Mouse (Mus musculus) testis, postnatal 10 days (tissue): Measurements from ENCODE around the gene Rap1gap2.

ENCODE experiments used
- DNase-seq: peaks from one replicate; pipeline ENCODE4 v3.0.0; 2021; ENCODE audit warnings: low spot score

The Rap1gap2 gene

DNA sequence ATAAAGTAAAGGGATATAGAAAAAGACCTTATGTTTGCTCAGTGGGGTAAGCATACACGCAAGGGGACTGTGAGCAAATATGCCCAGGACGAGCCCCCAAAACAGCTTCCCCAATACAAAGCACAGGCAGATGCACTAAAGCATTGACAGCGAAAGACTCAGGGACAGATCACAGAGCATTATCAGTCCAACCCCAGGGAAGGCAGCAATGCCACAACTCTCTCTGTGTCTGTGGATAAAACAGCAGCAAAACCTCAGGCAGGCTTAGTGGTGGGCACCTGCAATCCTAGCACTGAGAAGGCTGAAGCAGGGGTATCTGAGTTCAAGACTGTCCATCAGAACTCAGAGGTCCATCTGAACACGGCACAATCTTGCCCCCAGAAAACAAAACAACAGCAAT is 73.4 kb downstream of the Rap1gap2 start:
- no peak for DNase-seq

DNA sequence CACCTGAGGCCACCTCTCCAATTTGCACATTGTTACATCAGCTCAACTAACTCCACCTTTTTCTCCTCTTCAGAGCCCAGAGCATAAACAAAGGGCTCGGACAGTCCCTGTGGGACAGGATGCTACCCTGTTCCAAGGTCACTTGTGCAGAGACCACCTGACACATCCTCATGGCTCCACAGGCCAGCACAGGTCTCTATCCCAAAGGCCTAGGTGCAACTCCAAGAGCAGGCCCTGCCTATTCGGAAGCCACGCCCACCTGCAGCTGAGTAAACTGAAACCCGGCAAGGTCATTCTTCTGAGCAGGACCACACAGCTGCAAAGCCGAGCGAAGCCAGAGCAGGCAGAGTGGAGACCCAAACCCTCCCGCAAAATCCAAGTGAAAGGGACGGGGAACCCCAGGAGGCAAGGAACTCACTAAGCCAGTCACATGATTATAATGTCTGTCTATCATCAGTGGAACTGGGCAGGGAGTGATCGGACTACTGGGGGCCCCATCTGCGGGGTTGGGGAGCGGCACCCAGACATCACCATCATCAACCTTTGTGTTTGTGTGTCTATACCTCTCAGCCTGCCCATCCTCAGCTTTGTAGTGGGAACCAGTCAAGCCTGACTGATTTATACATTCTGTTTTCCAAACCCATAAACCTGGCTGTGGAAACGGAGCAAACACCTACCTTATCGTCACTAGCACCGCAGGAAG is 74.4 kb downstream of the Rap1gap2 start:
- peak; percentile 64 for DNase-seq

DNA sequence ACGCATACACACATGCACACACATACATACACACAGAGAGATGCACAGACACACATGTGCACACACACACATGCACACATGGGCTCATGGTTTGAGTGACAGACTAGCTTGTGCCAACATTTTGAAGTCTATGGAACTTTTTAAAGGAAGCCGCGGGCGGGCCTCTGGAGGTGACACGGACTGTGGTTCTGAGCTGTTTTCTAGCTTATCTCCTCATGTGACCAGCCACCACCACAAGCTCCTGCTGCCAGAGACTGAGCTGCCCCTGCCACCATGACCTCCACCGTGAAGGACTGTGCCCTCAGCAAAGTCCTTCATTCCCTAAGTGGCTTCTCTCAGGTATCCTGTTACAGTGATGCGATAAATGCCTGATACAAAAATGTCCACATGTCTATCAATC is 76.3 kb downstream of the Rap1gap2 start:
- DNase-seq = no peak

DNA sequence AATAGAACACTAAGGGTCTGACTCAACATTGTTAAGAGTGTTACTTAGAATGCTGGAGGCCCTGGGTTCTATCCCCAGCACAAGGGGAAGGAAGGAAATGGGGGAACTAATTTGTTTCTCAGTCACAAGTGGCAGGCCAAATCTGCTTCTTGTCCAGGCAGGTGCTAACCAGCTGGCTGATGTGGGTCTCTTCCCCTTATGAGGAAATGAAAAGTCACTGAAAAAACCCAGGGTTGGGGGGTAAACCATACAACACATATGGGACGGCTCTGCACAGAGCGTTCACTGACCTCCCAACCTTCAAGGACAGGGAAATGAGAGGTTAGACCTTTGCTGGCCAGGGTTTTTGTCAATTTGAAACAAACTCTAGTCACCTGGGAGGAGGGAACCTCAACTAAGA is 77.7 kb downstream of the Rap1gap2 start:
- no peak for DNase-seq

DNA sequence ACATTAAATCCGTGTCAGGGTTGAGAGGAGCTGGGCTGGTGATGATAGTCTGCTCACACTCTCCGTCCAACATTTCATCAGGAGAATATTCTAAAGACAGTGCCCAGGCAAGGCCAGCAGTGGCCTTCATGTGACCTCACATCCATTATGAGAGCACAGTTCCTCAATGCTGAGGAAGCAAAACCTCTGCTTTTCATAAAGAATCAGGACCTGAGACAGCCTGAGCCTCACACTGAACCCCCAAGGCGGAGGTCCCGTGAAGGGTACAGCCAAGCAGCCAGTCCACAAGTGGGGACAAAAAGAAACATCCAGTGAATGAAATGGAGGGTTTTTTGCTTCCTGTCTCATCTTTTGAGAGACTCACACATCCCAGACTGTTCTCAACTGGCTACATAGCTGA is 78.3 kb downstream of the Rap1gap2 start:
- DNase-seq = no peak

DNA sequence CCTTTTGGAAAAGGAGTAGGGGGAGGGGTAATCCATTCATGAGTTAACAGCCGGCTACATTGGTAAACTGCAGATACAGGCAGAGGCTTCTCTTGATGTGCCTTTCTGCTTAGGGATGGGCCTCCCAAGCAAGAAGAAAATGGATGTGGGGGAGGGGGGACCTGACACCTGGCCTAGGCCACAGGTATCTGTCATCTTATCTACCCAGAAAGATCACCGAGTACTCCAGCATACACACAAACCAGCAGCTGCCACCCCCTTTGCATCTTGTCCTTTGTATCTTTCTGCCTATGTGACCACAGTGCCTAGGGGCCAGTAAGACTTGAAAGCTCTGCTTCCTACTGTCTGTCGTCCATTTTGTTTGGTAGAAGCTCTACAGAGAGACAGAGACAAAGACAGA is 79.0 kb downstream of the Rap1gap2 start:
- DNase-seq = no peak

DNA sequence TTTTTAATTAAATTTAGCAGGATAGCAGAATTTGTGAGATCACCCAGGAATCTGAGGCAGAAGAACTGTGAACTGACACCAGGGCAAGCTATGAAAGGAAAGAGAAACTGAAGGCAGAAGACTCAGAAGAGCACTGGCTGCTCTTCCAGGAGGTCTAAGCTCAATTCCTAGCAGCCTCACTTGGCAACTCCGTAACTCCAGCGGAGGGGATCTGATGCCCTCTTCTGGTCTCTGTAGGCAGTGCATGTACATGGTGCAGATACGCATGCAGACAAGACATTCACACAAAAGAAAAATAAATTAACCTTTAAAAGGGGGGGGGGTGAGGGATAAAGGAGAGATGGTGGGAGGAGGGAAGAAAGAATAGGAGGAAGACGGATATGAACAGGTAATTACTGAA is 80.9 kb downstream of the Rap1gap2 start:
- DNase-seq = peak; percentile 62

DNA sequence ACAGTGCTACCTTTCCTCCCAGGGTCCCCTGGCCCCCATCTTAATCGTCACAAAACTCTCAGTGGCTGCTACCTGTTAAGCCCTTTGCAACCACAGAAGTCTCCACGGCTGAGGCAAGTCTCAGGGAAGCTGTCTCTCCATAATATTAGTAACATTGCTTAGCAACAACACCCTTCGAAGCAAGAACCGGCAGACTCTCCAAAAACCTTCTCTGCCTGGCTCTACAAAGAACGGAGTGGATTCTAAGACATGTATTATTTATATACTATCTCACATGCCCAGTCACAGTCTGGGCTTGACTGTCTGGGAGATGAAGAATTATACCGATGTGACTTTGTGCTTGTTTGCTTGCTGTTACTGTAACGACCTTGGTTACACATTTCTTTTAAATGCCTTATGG is 83.2 kb downstream of the Rap1gap2 start:
- no peak for DNase-seq

DNA sequence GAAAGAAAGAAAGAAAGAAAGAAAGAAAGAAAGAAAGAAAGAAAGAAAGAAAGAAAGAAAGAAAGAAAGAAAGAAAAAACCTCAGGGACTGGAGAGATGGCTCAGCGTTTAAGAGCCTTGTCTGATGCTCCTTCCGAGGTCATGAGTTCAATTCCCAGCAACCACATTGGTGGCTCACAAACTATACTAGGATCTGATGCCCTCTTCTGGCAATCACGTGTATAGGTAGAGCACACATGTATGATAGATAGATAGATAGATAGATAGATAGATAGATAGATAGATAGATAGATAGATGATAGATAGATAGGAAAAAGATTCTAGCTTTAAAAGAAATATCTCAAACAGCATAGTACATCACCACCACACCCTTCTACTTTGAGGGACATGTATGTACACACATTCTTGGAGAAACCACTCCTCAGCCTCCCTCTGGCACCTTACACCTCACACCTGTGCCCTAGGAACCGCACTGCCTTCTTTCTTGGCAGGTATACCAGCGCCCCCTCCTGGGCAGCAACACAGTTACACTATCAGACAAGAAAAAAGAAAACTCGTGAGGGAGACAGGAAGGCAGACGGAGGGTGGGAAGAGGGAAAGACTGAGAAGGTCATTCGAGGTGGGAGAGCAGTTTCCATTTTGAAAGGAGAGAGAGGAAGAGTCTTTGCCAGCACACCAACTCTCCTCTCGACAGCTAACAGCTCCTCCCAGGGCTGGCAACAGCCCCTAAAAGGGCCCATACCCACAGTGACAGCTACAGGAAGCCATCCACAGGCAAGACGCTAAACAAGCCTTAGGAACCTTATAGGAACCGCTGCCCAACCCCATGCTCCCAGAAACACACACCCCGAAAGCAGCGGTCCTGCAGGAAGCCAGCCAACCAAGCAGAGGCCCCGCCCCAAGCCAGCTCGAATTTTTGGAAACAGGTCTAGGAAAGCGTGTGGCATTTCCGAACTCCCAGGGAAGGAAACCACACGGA is 84.2 kb downstream of the Rap1gap2 start:
- DNase-seq = peak; percentile 56

DNA sequence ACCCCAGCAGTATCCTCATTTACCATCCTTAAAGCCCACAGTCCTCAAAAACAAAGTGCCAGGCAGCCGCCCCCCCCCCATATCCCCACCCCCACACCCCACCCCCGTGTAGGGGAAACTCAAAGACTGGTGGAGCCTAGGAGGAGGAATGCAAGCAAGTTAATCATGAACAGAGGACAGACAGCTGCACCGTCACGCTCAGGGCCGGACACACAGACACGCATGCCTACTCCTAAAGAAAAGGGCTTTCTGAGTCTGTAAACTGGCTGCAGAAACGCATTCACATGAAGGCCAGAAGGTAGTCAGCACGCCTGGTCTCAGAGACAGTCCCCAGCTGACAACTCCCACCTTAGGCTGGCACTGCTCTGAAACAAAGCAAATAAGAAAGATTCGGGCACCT is 85.1 kb downstream of the Rap1gap2 start:
- DNase-seq = no peak

DNA sequence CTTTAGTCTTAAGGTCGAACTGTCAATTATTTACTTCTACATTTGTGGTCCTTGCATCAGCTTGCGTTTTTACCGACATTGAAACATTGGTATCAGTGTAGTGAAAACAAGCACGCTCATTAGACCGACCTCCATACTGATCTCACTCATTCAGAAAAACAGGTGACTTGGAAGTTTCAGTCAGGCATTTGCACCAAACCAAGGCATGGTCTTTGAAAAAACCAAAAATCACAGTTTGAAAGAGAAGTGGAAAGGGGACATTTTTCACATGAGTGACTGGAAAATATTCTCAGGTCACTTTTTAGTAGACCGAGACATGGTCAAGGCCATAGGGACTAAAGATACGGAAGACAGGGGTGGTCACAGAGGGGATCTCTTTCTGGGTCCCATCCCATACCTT is 85.5 kb downstream of the Rap1gap2 start:
- no peak for DNase-seq

DNA sequence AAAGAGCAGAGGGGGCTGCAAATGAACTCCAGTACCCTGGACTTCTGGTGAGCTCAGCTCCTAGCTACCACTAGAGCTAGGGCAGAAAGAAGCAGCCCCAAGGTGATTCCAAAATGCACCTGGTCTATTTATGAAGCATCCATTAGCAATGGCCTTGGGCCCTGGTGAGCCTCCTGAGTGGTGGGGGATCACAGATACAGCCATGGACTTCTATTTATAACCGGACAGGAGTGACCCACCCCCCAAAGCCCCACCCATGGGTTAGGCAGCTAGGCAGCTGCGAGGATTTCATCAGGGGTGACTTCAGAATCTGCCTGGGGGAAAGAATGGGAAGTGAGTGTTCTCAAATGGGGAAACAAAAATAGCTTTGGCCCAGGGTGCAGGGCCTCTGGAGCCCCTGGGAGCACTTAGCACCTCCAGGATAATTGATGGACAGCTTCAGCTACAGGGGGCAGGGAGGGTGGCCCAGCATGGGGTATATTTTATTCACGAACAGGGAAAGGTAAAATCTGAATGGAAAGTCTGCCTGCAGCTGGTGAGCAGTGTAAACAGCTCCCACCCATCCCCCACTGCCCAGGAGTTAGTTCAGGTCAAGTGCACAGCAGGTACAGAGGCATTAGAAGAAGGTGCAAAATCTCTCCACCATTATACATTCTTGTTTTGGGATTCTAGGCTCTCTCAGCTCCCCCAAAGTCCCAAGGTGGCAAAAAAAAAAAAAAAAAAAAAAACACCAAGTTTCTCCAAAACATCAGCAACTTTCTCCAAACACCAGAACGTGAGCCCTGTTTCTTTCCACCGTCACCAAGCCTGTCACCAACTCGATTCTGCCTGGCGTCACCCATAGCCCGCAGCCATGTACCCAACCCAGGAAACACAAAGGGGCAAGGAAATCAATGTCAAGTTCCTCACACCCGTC is 86.4 kb downstream of the Rap1gap2 start:
- no peak for DNase-seq

DNA sequence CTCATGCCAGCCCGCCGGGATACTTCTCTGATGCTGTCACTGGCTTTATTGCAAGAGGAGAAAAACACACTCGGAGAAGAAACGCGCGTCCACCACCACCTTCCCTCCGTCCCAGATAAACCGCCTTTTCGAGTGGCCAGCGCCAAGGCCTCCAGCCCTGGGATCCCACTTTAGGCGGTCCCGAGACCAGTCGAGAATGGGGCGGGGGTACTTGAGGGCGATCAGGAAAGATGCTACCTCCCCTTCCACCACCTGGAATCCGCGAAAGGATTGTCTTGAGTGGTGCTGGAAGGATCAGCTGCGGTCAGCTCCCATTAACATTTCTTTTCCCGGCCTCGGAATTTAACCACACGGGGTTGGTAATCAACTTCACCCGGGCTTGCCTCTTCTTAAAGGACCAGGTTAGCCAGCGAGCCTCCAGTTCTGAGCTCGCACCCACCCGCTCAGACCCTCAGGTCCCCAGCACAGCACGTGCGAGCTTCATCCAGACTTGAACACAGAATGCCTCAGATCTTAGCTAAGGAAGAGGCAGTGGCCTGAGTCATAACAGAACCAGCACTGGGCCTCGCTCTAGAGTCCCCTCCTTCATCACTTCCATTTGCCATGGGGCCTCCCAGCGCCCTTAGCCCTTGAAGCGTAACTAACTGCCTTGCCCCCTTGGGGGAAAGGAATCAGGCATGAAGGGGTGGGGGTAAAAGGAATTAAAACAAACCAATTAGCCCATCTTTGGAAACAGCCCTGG is 87.3 kb downstream of the Rap1gap2 start:
- no peak for DNase-seq

DNA sequence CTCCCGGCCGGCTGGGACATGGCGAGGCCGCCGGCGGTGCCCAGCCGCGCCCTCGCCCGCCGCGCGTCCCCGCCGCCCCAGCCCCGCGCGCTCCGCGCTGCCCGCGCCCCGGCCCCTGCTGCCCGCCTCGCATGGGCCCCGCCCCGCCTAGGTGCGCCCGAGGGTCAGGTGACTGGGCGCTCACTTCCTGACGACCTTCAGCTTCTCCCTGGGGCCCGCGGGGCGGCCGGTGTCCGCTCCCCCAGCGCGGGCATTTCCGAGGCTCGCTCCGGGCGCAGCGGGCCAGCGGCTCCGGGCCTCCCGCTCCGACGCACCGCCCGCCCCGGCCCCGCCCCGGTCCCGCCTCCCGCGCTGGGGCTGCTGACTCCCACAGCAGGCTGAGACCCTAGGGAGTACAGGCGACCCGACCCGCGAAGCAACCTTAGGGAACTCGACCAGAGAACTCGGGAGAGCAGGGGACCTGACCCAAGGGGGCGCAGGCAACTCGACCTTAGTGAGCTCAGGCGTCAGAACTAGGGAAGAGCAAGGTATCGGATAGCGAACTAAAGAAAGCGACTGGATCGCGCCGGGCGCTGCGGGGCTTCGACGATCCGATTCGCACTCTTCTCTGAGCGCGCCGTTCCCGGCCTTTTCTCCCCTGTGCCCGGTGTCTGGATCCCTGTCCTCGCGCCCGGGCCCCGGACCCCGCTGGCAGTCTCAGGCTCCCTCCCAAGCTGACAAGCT is 88.1 kb downstream of the Rap1gap2 start:
- DNase-seq = peak; percentile 67

DNA sequence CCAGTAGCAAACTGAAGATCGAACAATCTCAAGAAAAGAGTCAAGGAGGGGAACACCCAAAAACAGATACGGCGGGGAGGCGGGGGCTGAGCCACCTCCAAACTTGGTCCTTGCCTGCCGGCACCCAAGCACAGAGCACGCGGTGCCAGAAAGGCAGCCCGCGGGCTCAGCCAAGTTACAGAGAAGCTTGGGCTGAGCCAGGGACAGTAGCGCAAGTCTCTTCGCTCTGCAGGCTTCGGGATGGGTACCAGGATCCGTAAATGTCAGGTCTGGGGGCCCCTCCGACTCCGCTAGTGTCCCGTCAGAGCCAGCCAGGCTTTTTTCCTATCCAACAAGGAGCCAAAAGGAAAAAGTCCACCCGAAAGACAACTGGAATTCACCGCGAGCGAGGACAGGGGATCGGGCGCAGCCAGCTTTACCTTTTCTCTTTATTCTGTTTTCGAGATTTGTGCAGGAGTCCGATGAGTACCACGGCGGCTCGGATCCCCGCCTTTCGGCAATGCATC is 88.7 kb downstream of the Rap1gap2 start:
- DNase-seq = peak; percentile 44

DNA sequence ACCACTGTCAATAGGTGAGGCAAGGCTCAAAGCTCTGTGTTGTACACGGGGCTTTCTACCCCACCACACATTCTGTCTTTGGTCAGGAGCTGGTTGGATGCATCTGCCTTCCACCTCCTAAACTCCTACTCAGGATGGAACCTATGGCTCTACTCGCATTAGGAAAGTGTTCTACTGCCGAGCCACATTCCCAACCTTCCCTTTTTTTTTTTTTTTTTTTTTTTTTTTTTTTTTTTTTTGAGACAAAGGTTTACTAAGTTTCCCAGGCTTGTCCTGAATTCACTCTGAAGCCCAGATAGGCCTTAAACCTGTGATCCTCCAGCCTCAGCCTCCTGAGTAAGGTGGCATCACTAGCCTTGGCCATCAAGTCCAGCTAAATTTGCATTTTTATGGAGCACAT is 90.5 kb downstream of the Rap1gap2 start:
- no peak for DNase-seq

DNA sequence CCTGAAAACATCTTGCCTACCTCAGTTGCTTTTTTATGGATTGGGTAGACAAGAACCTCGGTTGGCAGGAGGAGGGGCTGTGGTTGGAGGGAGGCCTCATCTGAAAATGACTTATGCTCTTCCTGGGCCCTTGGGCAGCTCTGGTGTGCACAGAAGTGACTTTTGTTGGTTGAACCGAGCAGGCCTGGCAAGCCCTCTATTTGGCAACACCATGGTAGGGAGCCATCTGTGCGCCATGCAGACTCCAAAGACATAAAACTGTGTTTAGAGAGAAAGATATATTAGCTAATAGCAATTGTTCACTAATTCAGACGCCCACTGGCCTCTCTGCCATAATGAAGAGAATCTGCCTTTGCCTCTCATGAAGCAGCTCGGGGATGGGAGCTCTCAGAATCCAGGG is 94.6 kb downstream of the Rap1gap2 start:
- no peak for DNase-seq

DNA sequence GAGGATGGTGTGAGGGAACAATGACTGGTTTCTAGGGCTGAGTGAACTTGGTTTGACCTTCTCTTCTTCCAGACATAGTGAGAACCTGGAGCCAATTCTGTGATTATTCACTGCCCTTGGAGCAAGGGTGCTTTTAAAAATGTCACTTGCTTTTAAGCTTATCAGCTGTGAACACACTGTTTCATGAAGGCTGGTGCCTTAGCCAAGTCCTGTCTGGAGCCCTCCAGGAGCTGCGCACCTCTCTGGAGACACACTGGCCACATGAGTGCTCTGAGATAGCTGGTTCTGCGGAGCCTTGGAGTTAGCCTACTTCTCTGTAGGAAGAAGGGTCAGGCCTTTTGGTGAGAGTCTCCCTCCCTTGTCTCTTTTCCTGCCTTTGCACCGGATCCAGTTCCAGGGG is 95.7 kb downstream of the Rap1gap2 start:
- no peak for DNase-seq

DNA sequence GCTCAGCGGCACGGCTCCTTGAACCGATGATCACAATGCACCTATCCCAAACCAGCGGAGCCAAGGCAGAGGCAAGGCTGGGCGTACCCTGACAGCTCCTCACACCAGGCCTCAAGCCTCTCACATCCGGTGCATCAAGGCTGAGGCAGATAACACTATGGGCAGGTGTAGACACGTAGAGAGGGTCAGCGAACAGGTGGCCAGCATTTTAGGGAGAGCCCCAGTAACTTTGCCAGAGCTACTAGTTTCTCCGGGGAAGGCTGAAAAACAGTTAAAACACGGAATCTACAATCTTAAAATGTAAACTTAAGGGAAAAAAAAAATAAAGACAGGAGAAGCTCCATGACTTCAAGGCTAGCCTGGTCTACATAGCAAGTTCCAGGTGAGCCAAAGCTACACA is 98.1 kb downstream of the Rap1gap2 start:
- no peak for DNase-seq

DNA sequence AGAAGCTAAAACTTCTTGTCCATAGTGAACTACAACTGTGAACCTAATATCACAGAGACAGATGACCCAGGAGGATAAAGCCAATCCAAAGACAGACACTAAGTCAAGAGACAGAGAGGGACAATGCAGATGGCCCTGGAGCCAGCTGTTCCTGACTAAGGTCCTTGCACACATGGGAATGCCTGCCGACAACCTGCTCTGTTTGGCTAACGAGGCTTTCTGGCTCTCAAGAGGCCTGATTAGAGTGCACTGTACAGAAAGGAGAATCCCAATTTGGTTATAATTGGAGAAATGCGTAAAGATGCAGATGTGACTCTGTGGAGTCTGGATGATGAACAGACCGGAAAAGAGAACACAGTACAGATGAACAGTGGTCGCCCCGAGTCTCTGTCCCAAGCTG is 104.4 kb downstream of the Rap1gap2 start:
- DNase-seq = no peak

DNA sequence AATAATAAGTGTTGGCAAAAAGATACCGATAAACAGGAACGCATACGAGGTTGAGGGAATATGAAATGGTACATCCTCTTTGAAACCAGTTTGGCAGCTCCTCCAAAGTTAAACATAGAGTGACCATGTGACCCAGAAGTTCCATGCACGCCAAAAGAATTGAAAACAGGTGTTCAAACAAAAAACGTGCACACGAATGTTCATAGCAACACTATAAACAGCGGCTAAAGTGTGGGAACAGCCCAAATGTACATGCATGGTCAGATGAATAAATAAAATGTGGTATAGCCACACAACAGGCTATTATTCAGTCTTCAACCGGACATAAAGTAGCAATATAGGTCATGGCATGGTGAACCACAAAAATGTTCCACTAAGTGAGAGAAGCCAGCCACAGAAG is 108.2 kb downstream of the Rap1gap2 start:
- DNase-seq = no peak
